Mouse (Mus musculus): ENCODE measurements around the gene Zfp787.

Gene Zfp787

GRCm38 (mm10) chr7:6155901-6156411, at the start of gene Zfp787:
Gene Zfp787 (minus strand): TSS chr7:6155997.
- DNase-seq (ENCODE audit: inconsistent age in 2 of 2, low spot score in 1 of 2), result peak; percentile 99

DNA sequence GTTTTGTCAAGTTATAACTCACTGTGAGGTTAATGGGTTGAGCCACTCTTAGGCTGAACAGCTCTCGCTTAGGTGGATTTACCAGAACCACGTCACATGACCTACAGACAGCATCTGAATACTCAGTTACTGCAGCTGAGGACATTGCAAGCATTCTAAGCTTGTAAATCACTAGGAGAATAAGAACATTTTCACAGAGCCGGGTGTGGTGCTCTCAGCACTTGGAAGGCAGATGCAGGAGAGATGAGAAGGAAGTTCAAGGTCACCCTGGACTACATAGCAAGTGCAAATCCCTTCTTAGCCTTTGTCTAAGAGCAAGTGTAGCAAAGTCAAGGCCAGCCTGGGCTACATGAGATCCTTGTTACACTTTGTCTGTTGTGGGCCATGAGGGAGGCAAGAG, 48.4 kb upstream of the Zfp787 start:
- DNase-seq (ENCODE audit: inconsistent age in 2 of 2, low spot score in 1 of 2), result no peak

DNA sequence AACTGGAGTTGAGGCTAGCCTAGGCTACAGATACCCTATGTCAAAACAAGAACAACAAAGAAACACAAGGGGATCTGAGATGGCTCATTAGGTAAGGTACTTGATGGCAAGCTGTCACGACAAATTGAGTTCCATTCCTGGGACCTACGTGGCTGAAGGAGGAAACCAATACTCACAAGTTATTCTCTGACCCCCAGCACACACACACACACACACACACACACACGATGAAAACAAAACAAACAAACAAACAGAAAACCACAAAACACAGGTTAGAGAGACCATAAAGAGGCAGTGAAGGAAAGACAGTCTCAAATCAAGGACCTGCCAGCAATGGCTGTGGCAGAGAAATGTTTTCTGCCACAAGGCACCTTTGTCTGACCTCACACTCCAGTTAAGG, 41.0 kb upstream of the Zfp787 start, which contains the start of gene Galp:
Gene Galp (plus strand): TSS at position 301 of the 400 bp plus-strand sequence.
- no peak for DNase-seq (ENCODE audit: inconsistent age in 2 of 2, low spot score in 1 of 2)

DNA sequence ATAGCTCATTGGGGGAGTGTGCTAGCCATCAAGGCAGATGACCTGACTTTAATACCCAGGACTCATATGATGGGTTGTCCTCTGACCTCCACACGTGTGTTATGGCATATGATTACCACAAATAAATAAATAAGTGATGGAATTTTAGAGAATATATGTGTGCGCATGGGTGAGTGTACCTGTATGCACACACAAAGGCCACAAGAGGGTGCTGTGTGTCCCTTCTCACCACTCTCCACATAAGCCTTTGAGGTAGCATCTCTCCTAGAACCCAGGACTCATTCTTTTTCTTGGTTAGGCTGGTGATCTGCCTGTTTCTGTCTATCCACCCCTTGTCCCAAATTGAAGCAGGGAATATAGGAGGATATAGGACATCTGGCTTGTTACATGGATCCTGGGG, 40.0 kb upstream of the Zfp787 start:
- DNase-seq (ENCODE audit: inconsistent age in 2 of 2, low spot score in 1 of 2), result no peak

DNA sequence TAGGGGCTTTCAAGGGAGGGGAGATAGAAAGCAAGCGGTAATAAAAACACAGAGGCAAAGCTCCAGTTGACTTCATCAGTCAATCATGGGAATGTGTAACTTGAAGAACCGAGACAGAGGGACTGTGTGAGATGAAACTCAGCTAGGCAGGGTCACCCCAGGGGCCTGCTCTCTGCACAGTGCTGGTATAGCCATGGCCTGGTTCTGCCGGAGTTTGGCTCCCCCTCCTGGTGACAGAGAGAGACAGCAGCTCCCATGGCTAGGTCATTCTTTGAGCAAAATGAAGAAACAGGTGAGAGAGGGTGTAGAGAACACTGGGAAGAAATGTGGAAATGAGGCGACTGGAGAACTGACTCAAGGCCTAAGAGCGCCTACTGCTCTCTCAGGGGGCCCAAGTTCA, 38.3 kb upstream of the Zfp787 start:
- DNase-seq (ENCODE audit: inconsistent age in 2 of 2, low spot score in 1 of 2), result peak; percentile 51 to 82

- DNase-seq (ENCODE audit: inconsistent age in 2 of 2, low spot score in 1 of 2), result peak; percentile 69 to 92
Measured at GRCm38 (mm10) chr7:6191376-6191775, 35.6 kb upstream of the Zfp787 start.

GRCm38 (mm10) chr7:6189542-6189941, 33.7 kb upstream of the Zfp787 start:
- DNase-seq (ENCODE audit: inconsistent age in 2 of 2, low spot score in 1 of 2), result no peak

DNA sequence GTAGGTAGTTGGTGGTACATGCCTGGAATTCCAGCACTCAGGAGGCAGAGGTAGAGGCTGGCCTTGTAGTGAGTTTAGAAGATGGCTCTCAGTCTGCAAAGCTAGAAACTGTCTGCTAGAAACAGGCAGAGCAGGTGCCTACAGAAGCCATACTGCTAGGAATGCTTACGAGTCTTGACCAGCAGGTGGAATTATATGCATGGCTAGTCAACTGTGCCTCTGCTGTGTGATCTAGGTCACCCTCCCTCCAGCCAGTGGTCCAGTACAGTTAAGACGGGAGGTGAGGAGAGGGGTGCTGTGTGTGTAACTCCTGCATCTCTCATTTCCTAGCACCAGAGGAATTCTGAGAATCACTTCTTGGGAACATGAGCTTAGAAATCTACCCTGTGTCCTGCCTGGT, 31.0 kb upstream of the Zfp787 start:
- DNase-seq (ENCODE audit: inconsistent age in 2 of 2, low spot score in 1 of 2), result no peak

DNA sequence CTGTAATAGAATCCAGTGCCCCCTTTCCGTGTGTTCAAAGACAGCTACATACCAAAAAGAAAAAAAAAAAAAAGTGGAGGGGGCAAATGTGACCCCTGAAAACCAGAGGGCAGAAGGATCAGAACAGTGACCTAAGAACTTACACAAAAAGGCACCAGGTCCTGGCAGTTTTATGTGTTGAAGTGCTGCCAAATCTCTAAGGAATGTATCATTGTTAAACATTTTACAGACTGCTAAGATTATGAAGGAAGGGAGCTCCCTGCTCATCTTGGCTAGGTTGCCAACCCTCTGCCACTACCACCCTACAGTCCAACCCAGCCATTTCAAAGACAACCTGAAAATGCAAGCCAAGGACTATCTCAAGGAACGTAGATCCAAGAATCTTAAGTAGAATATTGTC, 30.4 kb upstream of the Zfp787 start:
- DNase-seq (ENCODE audit: inconsistent age in 2 of 2, low spot score in 1 of 2), result no peak

DNA sequence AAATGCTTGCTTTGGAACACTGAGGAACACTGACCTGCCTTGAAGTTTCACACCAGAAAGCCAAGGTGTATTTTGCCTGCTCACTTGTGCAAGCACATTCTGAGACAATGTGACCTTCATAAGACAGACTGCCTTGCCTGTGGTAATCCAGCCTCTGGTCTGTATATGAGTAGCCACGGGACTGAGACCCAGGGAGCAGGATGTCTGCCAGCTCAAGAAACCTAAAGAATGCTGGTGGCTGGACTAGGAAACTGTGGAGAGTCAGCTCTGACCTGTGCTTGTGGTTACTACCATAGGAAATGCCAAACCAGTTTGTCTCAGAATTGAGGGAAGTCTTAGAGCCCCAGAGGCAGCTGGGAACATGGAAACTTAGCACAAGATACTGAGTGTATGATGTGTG, 29.6 kb upstream of the Zfp787 start:
- no peak for DNase-seq (ENCODE audit: inconsistent age in 2 of 2, low spot score in 1 of 2)

- no peak for DNase-seq (ENCODE audit: inconsistent age in 2 of 2, low spot score in 1 of 2)
Measured at GRCm38 (mm10) chr7:6184521-6184920, 28.7 kb upstream of the Zfp787 start.

DNA sequence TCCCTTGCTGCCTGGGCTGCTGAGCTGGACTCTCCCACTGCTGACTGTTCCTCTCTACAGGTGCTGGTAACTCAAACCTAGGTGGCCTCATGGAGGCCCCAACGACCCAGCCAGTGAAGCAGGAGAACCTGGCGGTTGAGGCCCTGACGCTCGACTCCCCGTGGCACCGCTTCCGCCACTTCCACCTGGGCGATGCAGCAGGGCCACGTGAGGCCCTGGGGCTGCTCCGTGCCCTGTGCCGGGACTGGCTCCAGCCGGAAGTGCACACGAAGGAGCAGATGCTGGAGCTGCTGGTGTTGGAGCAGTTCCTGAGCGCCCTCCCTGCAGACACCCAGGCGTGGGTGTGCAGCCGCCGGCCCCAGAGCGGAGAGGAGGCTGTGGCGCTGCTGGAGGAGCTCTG, 28.0 kb upstream of the Zfp787 start:
- DNase-seq (ENCODE audit: inconsistent age in 2 of 2, low spot score in 1 of 2), result no peak

DNA sequence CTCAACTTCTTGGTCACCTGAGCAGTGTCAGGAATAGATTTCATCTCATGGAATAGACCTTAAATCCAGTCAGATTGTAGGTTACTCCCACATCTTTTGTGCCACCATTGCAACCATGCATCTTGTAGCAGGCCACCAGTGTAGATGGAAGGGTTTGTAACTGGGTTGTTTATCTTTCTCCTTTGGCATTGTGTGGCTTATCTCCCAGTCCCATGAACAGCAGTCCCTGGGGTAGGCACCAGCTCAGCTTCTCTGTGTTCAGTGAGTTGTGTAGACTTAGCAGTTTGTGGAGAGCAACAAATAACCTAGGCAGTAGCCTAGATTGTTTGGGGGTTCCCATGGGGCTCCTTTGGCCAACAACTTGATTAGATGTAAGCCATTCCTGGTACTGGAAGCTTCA, 27.1 kb upstream of the Zfp787 start:
- DNase-seq (ENCODE audit: inconsistent age in 2 of 2, low spot score in 1 of 2), result no peak

- DNase-seq (ENCODE audit: inconsistent age in 2 of 2, low spot score in 1 of 2), result peak in 1 of 2 experiments; percentile 20
Measured at GRCm38 (mm10) chr7:6179013-6179412, 23.2 kb upstream of the Zfp787 start.

GRCm38 (mm10) chr7:6174365-6174987, 18.7 kb upstream of the Zfp787 start:
- peak in 1 of 2 experiments; percentile 61 for DNase-seq (ENCODE audit: inconsistent age in 2 of 2, low spot score in 1 of 2)

DNA sequence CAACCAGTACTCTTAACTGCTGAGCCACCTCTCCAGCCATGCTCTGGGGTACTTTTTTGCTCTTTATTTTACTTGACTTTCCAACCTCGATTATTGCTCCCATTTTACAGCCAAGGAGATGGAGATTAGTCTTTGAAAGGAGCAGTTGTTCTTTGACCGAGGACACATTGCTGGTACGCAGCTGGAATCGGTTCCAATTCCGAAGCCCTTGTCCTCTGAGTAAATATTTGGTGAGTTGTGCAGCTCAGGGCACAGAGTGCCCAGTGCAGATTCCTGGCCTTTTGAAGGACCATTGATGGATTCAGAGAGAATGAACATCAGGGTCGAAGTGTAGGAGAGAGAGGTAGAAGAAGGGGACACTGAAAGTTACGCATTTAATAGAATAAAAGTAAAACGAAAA, 18.1 kb upstream of the Zfp787 start:
- DNase-seq (ENCODE audit: inconsistent age in 2 of 2, low spot score in 1 of 2), result no peak

DNA sequence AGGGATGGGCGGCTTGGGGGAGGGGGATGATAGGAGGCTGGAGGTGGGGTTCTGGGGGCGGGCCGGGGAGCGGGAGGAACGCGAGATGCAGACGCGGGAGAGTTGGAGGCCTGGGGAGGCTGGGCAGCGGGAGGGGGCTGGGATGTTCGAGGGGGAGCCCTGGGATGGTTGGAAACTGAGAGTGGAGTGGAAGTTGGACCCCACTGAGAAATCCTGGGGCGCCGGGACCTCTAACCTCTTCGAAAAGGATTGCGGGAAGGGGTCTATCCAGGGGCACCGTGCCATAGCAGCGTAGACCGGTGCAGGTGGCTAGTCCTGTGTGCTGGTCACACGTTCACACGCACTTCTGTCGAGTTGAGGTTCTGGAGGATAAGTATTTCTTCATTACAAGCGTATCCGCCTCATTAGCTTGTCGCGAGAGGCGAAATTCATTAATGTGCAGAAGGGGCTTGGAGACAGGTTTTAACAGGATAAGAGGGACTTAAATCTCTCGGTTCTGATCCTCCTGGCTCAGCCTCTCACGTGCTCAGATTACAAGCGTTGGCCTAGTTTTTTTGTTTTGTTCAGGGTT, 17.0 kb upstream of the Zfp787 start:
- DNase-seq (ENCODE audit: inconsistent age in 2 of 2, low spot score in 1 of 2), result no peak

GRCm38 (mm10) chr7:6172006-6172649, 16.3 kb upstream of the Zfp787 start, which contains the start of gene Zfp444:
Gene Zfp444 (plus strand): TSS chr7:6172226.
- DNase-seq (ENCODE audit: inconsistent age in 2 of 2, low spot score in 1 of 2), result peak; percentile 99 to 100

- DNase-seq (ENCODE audit: inconsistent age in 2 of 2, low spot score in 1 of 2), result peak; percentile 84 to 94
Measured at GRCm38 (mm10) chr7:6171444-6172005, 15.7 kb upstream of the Zfp787 start.

DNA sequence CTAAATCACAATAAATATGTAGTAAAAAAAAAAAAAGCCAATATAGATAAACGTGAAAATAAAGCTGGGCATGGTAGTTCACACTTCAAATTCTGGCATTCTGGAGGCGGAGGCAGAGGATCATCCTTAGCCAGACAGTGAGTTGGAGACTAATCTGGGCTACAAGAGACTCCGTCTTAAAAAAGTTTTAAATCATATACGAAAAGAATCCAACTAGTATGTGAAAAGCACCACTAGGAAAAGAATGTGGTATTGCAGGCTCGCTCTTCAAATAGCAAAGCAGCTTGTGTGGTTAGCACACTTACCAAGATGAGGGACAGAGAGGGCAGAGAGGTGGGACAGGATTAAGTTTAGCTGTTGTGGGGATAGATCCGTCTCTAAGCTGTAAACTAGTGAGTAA, 15.1 kb upstream of the Zfp787 start:
- no peak for DNase-seq (ENCODE audit: inconsistent age in 2 of 2, low spot score in 1 of 2)

DNA sequence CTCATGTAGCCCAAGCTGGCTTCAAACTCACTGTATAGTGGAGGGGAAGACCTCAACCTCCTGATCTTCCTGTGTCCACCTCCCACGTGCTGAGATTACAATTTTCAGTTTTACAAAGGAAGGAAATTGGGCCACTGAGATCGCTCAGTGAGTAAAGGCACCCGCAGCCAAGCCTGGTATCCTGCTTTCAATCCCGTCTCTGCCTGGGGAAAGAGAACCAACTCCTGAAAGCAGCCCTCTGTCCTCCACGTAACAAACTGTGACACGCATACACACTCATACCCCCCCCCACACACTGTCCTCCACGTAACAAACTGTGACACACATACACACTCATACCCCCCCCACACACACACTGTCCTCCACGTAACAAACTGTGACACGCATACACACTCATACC, 14.6 kb upstream of the Zfp787 start:
- no peak for DNase-seq (ENCODE audit: inconsistent age in 2 of 2, low spot score in 1 of 2)

- no peak for DNase-seq (ENCODE audit: inconsistent age in 2 of 2, low spot score in 1 of 2)
Measured at GRCm38 (mm10) chr7:6169403-6169802, 13.6 kb upstream of the Zfp787 start.
